Mouse (Mus musculus) B cell, adult 67 days (primary cell): Measurements from ENCODE around the gene Mypop. TPM values are rescaled to one million over a fixed set of nuclear protein-coding genes. Genes with fewer than 3 reads are reported as not detected.

Experiments used
- total RNA-seq, 2 experiments: library from RNA; stranded (reverse); gene quantifications; 4 replicates each; pipeline ENCODE4 v1.2.4; 2023

The Mypop gene
- total RNA-seq: 1 to 10 TPM; 1.4 to 1.8 TPM

DNA sequence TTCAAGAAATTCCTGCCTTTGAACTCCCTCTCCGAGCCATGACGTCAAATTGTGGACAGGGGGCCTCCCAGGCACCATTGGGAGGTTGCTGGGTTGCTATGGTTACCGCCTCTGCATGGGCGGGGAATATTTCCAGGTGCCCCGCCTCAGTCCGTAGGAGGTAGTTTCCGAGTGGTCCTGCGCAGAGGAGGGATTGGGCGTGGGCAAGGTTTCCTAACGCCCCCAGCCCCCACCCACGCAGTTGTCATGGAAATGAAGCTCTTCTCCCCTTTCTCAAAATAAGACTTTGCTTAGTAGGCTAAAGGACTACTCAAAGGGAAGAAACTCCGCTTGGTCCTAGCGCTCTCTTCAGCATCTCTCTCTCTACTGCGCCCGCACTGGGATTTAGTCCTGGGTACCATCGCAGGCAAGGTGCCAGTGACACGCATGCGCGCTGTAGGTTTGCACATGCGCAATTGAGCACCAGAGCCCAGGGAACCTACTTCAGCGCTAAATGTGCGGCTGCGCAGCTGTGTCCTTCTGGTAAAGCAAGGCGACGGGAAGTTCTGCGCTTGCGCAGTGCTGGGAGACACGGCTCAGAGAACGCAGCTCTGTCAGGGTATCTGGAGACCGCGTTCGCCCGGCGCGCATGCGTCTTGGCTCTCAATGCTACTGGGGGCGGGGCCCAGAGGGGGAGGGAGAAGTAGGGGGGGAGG lies at the start of gene Mypop:
Gene Mypop, plus strand, starts transcription at position 645 of the 695 bp plus-strand sequence.

DNA sequence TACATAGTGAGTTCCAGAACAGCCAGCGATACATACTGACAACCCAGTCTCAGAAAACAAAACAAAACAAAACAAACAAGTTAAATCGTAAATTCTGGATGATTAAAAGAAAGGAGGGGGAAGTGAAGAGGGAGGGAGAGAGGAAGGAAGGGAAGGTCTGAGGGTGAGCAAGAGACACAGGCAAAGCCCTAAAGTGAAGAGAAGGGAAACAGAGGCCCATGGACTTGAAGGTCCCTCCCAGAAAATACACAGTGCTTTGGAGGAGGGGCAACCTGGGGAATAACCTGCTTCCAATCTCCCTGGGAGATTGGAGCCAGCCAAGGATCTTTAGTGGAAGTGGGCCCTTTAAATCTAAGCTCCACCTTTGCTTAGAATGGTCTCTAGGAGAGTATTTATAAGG lies 3.9 kb upstream of the Mypop start, which contains the start of gene Nanos2:
Gene Nanos2, plus strand, starts transcription at position 301 of the 400 bp plus-strand sequence.

DNA sequence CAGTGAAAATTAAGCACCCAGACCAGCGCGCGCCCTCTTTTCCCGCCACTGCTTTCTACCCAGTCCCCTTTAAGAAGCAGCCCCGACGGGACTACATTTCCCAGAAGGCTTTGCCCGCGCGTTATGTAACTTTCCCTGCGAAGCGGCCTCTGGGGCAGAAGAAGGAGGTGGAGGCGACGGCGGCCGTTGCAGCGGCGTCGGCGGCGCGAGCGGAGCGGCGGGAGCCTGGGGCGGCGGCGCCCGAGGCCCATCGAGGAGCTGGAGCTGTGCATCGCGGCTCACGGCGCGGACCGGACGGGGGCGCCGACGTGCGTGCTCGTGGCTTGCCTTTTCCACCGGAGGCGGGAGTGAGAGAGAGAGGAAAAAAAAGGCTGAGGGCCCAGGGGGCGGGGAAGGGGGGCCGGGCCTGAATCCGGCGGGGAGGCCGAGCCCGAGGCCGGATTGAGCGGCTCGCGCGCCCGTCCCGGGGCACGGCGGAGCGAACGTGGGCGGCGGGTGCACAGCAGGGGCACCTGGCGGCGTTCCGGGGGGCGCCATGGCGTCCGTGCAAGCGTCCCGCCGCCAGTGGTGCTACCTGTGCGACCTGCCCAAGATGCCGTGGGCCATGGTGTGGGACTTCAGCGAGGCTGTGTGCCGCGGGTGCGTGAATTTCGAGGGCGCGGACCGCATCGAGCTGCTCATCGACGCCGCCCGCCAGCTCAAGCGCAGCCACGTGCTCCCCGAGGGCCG lies 13.0 kb downstream of the Mypop start, which contains the start of gene Irf2bp1:
Gene Irf2bp1, plus strand, starts transcription at position 143 of the 729 bp plus-strand sequence.

DNA sequence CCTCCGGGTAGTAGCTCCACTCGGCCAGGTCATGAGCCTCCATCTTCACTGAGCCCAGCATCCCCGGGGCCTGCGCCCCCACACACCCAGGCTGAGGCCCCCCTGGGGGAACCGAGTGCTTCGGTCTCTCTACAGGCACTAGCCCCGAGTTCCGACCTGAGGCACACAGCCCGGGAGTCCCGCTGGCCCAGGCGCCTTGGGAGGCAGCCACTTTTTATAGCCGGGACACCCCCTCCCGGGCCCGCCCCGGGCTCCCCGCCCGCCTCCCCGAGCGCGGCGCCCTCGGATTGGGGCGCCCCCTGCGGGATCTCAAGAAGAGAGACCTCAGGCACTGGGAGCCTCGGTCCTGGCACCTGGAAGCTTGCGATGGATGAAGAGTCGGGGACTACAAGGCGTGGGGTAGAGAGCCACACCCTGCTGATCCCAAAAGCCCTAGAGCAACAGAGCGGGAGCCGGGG lies 32.3 kb downstream of the Mypop start, which contains the start of gene Foxa3:
Gene Foxa3, minus strand, starts transcription at position 182 of the 458 bp plus-strand sequence.

DNA sequence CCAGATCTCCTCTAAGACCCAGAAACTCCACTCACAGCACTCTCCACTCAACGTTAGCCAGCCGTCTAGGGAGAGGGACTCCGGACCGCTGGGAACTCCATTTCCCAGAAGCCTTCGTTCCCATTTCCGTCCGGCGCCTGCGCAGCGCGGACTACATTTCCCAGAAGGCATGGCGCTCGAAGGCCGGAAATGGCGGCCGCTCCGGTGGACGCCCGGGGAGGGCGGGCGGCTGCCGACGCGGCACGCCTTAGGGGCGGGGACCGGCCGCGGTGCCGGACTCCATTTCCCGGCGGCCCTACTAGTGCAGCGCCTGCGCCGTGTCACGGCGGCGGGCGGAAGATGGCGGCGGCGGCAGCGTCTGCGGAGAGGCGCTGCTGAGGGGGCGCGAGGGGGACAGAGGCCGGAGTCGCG lies 33.1 kb downstream of the Mypop start, which contains the start of gene Sympk:
Gene Sympk, plus strand, starts transcription at position 282 of the 411 bp plus-strand sequence.

Other genes with a start within 250 kb of the Mypop start
- not detected for gene Psg19, start 192.7 kb upstream of the Mypop start, total RNA-seq
- not detected for gene Psg17, start 169.6 kb upstream of the Mypop start, total RNA-seq
- gene Mill2, start 151.3 kb upstream of the Mypop start, total RNA-seq: not detected
- gene Pglyrp1, start 119.9 kb upstream of the Mypop start, total RNA-seq: 10 to 100 TPM; 23.8 TPM
- 10 to 100 TPM; 22.8 to 37.2 TPM for gene Ccdc61, start 80.8 kb upstream of the Mypop start, total RNA-seq
- not detected for gene Nova2, start 65.4 kb upstream of the Mypop start, total RNA-seq
- gene Nanos2, start 3.8 kb upstream of the Mypop start, total RNA-seq: not detected
- 10 to 100 TPM; 32.3 to 33.9 TPM for gene Irf2bp1, start 12.8 kb downstream of the Mypop start, total RNA-seq
- not detected for gene Foxa3, start 32.3 kb downstream of the Mypop start, total RNA-seq
- 100 to 1,000 TPM; 109 to 118 TPM for gene Sympk, start 33.1 kb downstream of the Mypop start, total RNA-seq
- gene Rsph6a, start 63.4 kb downstream of the Mypop start, total RNA-seq: under 1 TPM in 1 of 2 experiments, not detected in 1; 0.58 TPM
- 10 to 100 TPM; 15.1 to 15.8 TPM for gene Dmwd, start 85.0 kb downstream of the Mypop start, total RNA-seq
- 10 to 100 TPM; 12.2 to 17.9 TPM for gene Dmpk, start 92.6 kb downstream of the Mypop start, total RNA-seq
- under 1 TPM; 0.24 to 0.46 TPM for gene Six5, start 103.3 kb downstream of the Mypop start, total RNA-seq
- not detected for gene Gm4969, start 127.1 kb downstream of the Mypop start, total RNA-seq
- 10 to 100 TPM; 27.1 to 29.2 TPM for gene Fbxo46, start 128.6 kb downstream of the Mypop start, total RNA-seq
- 10 to 100 TPM; 12.3 to 14.1 TPM for gene Qpctl, start 158.0 kb downstream of the Mypop start, total RNA-seq
- gene Snrpd2, start 158.5 kb downstream of the Mypop start, total RNA-seq: 100 to 1,000 TPM in 1 of 2 experiments, 10 to 100 TPM in 1; 89.6 to 100 TPM
- gene Gipr, start 174.9 kb downstream of the Mypop start, total RNA-seq: not detected
- 10 to 100 TPM; 20.6 to 35.2 TPM for gene Eml2, start 185.2 kb downstream of the Mypop start, total RNA-seq
- not detected for gene Gpr4, start 221.3 kb downstream of the Mypop start, total RNA-seq
- 10 to 100 TPM; 37.9 to 54.7 TPM for gene Opa3, start 237.1 kb downstream of the Mypop start, total RNA-seq